Mouse (Mus musculus): ENCODE results near the gene Coro1c. TPM values are rescaled to one million over a fixed set of nuclear protein-coding genes. Genes with fewer than 3 reads are reported as not detected.

The Coro1c gene
- polyA plus RNA-seq, 1 experiment from 2014 or later: 72.7 TPM

- H3K9ac ChIP-seq: peak overlapping the region; percentile 31; the same call in 1 of the 2 replicates
- H3K27ac ChIP-seq: peak overlapping the region; percentile 78
- H3K4me2 ChIP-seq: peak overlapping the region; percentile 45
- ATAC-seq (replicated peaks; ENCODE audit: insufficient number of reproducible peaks, insufficient read depth, low FRiP score, low read depth): peak; percentile 70
- H3K4me1 ChIP-seq (replicated peaks): peaks cover 76% of the 10 kb centered on the region
- H3K9me3 ChIP-seq (replicated peaks): no peaks in the 10 kb centered on the region
- no peaks in the 10 kb centered on the region for H3K27me3 ChIP-seq
- no peaks in the 10 kb centered on the region for H3K36me3 ChIP-seq
- H3K4me3 ChIP-seq: no peak overlapping the region; the same call in 1 of the 2 replicates
- WGBS: 28% methylated on average over 8 of the region's 8 CpGs
Measured at GRCm38 (mm10) chr5:113901074-113901571, 7.4 kb downstream of the Coro1c start.

- Histone ChIP-seq H3K9me3 (replicated peaks) (no peaks in the 10 kb centered on the region), H3K36me3 (no peaks in the 10 kb centered on the region), H3K27me3 (no peaks in the 10 kb centered on the region), H3K9ac (no peak overlapping the region), H3K4me2 (no peak overlapping the region), H3K27ac (0 out of 2 replicates have a peak overlapping the region, but pooled peaks have one; percentile 9), H3K4me1 (replicated peaks) (peaks cover 62% of the 10 kb centered on the region), H3K4me3 (no peak overlapping the region)
- 76% methylated on average over 12 of the region's 12 CpGs for WGBS
- ATAC-seq (replicated peaks; ENCODE audit: insufficient number of reproducible peaks, insufficient read depth, low FRiP score, low read depth): no peak
Measured at GRCm38 (mm10) chr5:113899543-113899942, 9.0 kb downstream of the Coro1c start.

GRCm38 (mm10) chr5:113892005-113892404 lies 16.6 kb downstream of the Coro1c start:
- no peak for ATAC-seq (replicated peaks; ENCODE audit: insufficient number of reproducible peaks, insufficient read depth, low FRiP score, low read depth)
- Histone ChIP-seq H3K9ac (no peak overlapping the region), H3K27ac (no peak overlapping the region; the same call in none of the 2 replicates), H3K36me3 (no peaks in the 10 kb centered on the region), H3K4me2 (no peak overlapping the region), H3K4me3 (no peak overlapping the region), H3K27me3 (no peaks in the 10 kb centered on the region), H3K9me3 (replicated peaks) (no peaks in the 10 kb centered on the region), H3K4me1 (replicated peaks) (peaks cover 43% of the 10 kb centered on the region)
- WGBS: 52% methylated on average over 7 of the region's 7 CpGs

GRCm38 (mm10) chr5:113890874-113891273 lies 17.7 kb downstream of the Coro1c start:
- peaks cover 44% of the 10 kb centered on the region for H3K4me1 ChIP-seq (replicated peaks)
- H3K27me3 ChIP-seq: no peaks in the 10 kb centered on the region
- H3K4me3 ChIP-seq: no peak overlapping the region
- H3K9me3 ChIP-seq (replicated peaks): no peaks in the 10 kb centered on the region
- H3K27ac ChIP-seq: peak overlapping the region; percentile 40
- H3K9ac ChIP-seq: no peak overlapping the region
- H3K36me3 ChIP-seq: no peaks in the 10 kb centered on the region
- no peak for ATAC-seq (replicated peaks; ENCODE audit: insufficient number of reproducible peaks, insufficient read depth, low FRiP score, low read depth)
- 74% methylated on average over 18 of the region's 18 CpGs for WGBS
- no peak overlapping the region for H3K4me2 ChIP-seq

GRCm38 (mm10) chr5:113889912-113890311 lies 18.6 kb downstream of the Coro1c start:
- Histone ChIP-seq H3K4me1 (replicated peaks) (peaks cover 51% of the 10 kb centered on the region), H3K4me3 (no peak overlapping the region), H3K4me2 (peak overlapping the region; percentile 43), H3K9me3 (replicated peaks) (no peaks in the 10 kb centered on the region), H3K27me3 (no peaks in the 10 kb centered on the region), H3K36me3 (no peaks in the 10 kb centered on the region), H3K9ac (no peak overlapping the region), H3K27ac (peak overlapping the region; percentile 73)
- 25% methylated on average over 4 of the region's 4 CpGs for WGBS
- no peak for ATAC-seq (replicated peaks; ENCODE audit: insufficient number of reproducible peaks, insufficient read depth, low FRiP score, low read depth)

- WGBS: 8% methylated on average over 19 of the region's 19 CpGs
- H3K27me3 ChIP-seq: no peaks in the 10 kb centered on the region
Measured at GRCm38 (mm10) chr5:113889181-113889906, 19.2 kb downstream of the Coro1c start.

GRCm38 (mm10) chr5:113888186-113888795 lies 20.3 kb downstream of the Coro1c start:
- Histone ChIP-seq H3K9me3 (replicated peaks) (no peaks in the 10 kb centered on the region), H3K36me3 (no peaks in the 10 kb centered on the region), H3K4me2 (no peak overlapping the region; the same call in 1 of the 2 replicates), H3K4me3 (no peak overlapping the region), H3K9ac (no peak overlapping the region), H3K27ac (peak overlapping the region; percentile 73), H3K4me1 (replicated peaks) (peaks cover 65% of the 10 kb centered on the region), H3K27me3 (no peaks in the 10 kb centered on the region)
- no peak for ATAC-seq (replicated peaks; ENCODE audit: insufficient number of reproducible peaks, insufficient read depth, low FRiP score, low read depth)
- 80% methylated on average over 5 of the region's 5 CpGs for WGBS

More at GRCm38 (mm10) chr5:113889181-113889906, 19.2 kb downstream of the Coro1c start:
- no peak overlapping the region for H3K4me3 ChIP-seq
- H3K9me3 ChIP-seq (replicated peaks): no peaks in the 10 kb centered on the region
- ATAC-seq (replicated peaks; ENCODE audit: insufficient number of reproducible peaks, insufficient read depth, low FRiP score, low read depth): peak; percentile 58
- H3K4me2 ChIP-seq: peak overlapping the region; percentile 43
- no peak overlapping the region for H3K9ac ChIP-seq
- peaks cover 56% of the 10 kb centered on the region for H3K4me1 ChIP-seq (replicated peaks)
- H3K27ac ChIP-seq: peak overlapping the region; percentile 73
- H3K36me3 ChIP-seq: no peaks in the 10 kb centered on the region

- Histone ChIP-seq H3K4me3 (no peak overlapping the region), H3K9ac (no peak overlapping the region), H3K27me3 (no peaks in the 10 kb centered on the region), H3K9me3 (replicated peaks) (no peaks in the 10 kb centered on the region), H3K4me2 (no peak overlapping the region), H3K4me1 (replicated peaks) (peaks cover 75% of the 10 kb centered on the region), H3K27ac (no peak overlapping the region), H3K36me3 (no peaks in the 10 kb centered on the region)
- 28% methylated on average over 11 of the region's 11 CpGs for WGBS
- ATAC-seq (replicated peaks; ENCODE audit: insufficient number of reproducible peaks, insufficient read depth, low FRiP score, low read depth): no peak
Measured at GRCm38 (mm10) chr5:113887132-113887531, 21.4 kb downstream of the Coro1c start.

- no peaks in the 10 kb centered on the region for H3K27me3 ChIP-seq
- H3K4me2 ChIP-seq: no peak overlapping the region
- peaks cover 9% of the 10 kb centered on the region for H3K36me3 ChIP-seq
- no peak for ATAC-seq (replicated peaks; ENCODE audit: insufficient number of reproducible peaks, insufficient read depth, low FRiP score, low read depth)
- H3K27ac ChIP-seq: no peak overlapping the region
- H3K9me3 ChIP-seq (replicated peaks): no peaks in the 10 kb centered on the region
- H3K4me3 ChIP-seq: no peak overlapping the region
- 56% methylated on average over 8 of the region's 8 CpGs for WGBS
- no peak overlapping the region for H3K9ac ChIP-seq
- peaks cover 68% of the 10 kb centered on the region for H3K4me1 ChIP-seq (replicated peaks)
Measured at GRCm38 (mm10) chr5:113885623-113886022, 22.9 kb downstream of the Coro1c start.

- H3K27me3 ChIP-seq: no peaks in the 10 kb centered on the region
- no peak for ATAC-seq (replicated peaks; ENCODE audit: insufficient number of reproducible peaks, insufficient read depth, low FRiP score, low read depth)
- 78% methylated on average over 7 of the region's 7 CpGs for WGBS
Measured at GRCm38 (mm10) chr5:113884750-113885149, 23.8 kb downstream of the Coro1c start.

GRCm38 (mm10) chr5:113883384-113883771 lies 25.2 kb downstream of the Coro1c start:
- 31% methylated on average over 3 of the region's 3 CpGs for WGBS

More at GRCm38 (mm10) chr5:113884750-113885149, 23.8 kb downstream of the Coro1c start:
- Histone ChIP-seq H3K4me2 (no peak overlapping the region), H3K36me3 (peaks cover 18% of the 10 kb centered on the region), H3K4me1 (replicated peaks) (peaks cover 62% of the 10 kb centered on the region), H3K4me3 (no peak overlapping the region), H3K9ac (no peak overlapping the region), H3K27ac (no peak overlapping the region), H3K9me3 (replicated peaks) (no peaks in the 10 kb centered on the region)

More at GRCm38 (mm10) chr5:113883384-113883771, 25.2 kb downstream of the Coro1c start:
- H3K4me3 ChIP-seq: no peak overlapping the region
- ATAC-seq (replicated peaks; ENCODE audit: insufficient number of reproducible peaks, insufficient read depth, low FRiP score, low read depth): no peak
- H3K4me1 ChIP-seq (replicated peaks): peaks cover 57% of the 10 kb centered on the region
- H3K9ac ChIP-seq: no peak overlapping the region
- peaks cover 24% of the 10 kb centered on the region for H3K36me3 ChIP-seq
- H3K27me3 ChIP-seq: no peaks in the 10 kb centered on the region
- H3K27ac ChIP-seq: peak overlapping the region; percentile 71
- H3K9me3 ChIP-seq (replicated peaks): no peaks in the 10 kb centered on the region
- no peak overlapping the region for H3K4me2 ChIP-seq

Data from heart, embryonic 15.5 days (tissue).